Mouse (Mus musculus): ENCODE measurements at regions not wholly inside any gene's neighbourhood (a gene's known extent, or its start where the extent isn't known, plus 50 kb on each side); places are given as distances from the start of the nearest gene placed in this dataset.

DNA sequence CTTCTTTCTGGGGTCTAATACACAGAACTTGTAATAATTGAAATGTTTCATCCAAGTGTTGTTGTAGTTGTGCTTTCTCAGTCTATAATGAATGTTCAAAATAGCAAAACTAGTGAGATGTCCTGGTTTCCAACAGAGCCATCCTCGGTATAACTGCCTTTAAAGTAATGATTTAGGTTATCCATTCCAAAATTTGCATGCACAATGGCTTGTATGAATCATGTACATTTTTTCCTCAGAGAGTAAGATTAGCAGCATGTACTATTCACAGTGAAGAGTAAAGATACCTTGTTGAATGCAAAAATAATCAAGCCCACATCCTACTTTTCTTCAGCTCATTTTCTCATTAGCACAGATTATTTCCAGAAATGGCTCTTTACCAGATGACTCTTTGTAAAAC is 263.9 kb downstream of the Kcnj3 start:
- no peaks in the 10 kb centered on the region for H3K79me2 ChIP-seq (ENCODE audit: control insufficient read depth, insufficient read depth, low read length, poor library complexity)
- no peak overlapping the region for H3K27ac ChIP-seq (ENCODE audit: control insufficient read depth, low read depth, low read length)
- no peak for TF ChIP-seq KAT2A (conservative IDR thresholded peaks at IDR 0.05; ENCODE audit: low read depth, low read length)
- TF ChIP-seq RAD21 (IDR thresholded peaks at IDR 0.05; ENCODE audit: low read depth, low read length): no peak
- TF ChIP-seq MEF2A (IDR thresholded peaks at IDR 0.05; ENCODE audit: extremely low read depth, insufficient replicate concordance, low read depth, low read length, poor library complexity, severe bottlenecking): no peak
- no peak for TF ChIP-seq USF1 (IDR thresholded peaks at IDR 0.05; ENCODE audit: low read depth, low read length)
- TF ChIP-seq MXI1 (IDR thresholded peaks at IDR 0.05; ENCODE audit: low read depth, low read length): no peak
- no peak for TF ChIP-seq MAFK (IDR thresholded peaks at IDR 0.05; ENCODE audit: borderline replicate concordance, low read depth, low read length)
- no peak for TF ChIP-seq POLR2A (IDR thresholded peaks at IDR 0.05; ENCODE audit: control insufficient read depth in 1 of 2, insufficient read depth in 1 of 2, low read depth in 1 of 2, low read length in 2 of 2, poor library complexity in 1 of 2)
- no peak for TF ChIP-seq HCFC1 (IDR thresholded peaks at IDR 0.05; ENCODE audit: low read depth, low read length)
- TF ChIP-seq GATA1 (IDR thresholded peaks at IDR 0.05; ENCODE audit: low read depth, low read length): no peak
- no peaks in the 10 kb centered on the region for H3K27me3 ChIP-seq (ENCODE audit: control insufficient read depth in 1 of 2, insufficient read depth in 2 of 2, low read length in 2 of 2)
- no peaks in the 10 kb centered on the region for H3K4me1 ChIP-seq (ENCODE audit: control insufficient read depth in 1 of 2, insufficient read depth in 2 of 2, low read length in 2 of 2)
- no peaks in the 10 kb centered on the region for H3K9me3 ChIP-seq (replicated peaks; ENCODE audit: insufficient read depth, low read length)
- H3K9ac ChIP-seq (ENCODE audit: control insufficient read depth, low read depth, low read length, poor library complexity, severe bottlenecking): no peak overlapping the region
- DNase-seq (ENCODE audit: low read depth, low spot score): no peak
- no peaks in the 10 kb centered on the region for H3K36me3 ChIP-seq (ENCODE audit: control insufficient read depth in 1 of 2, insufficient read depth in 2 of 2, low read length in 2 of 2)
- H3K4me3 ChIP-seq (ENCODE audit: control insufficient read depth in 1 of 2, insufficient read depth in 1 of 2, low read depth in 2 of 2, low read length in 2 of 2): no peak overlapping the region
